ENCODE assay signal across 8 mouse cellular contexts in the genomic region with DNA sequence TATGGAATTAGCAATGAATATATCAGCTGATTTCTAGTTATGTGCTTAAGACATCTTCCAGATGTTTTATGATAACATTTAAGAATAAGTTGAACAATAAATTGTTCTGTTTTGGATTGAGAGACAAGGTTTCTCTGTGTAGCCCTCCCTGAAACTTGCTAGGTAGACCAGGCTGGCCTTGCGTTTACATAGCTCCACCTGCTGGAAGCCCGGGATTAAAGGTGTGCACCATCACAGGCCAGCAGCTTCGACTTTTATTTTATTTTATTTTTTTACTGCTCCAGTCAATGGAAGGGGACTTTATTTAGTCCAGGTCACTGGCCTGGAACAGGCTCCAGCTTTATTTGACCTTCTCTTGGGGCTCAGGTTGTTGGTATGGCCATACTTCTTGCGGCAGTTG. TPM values are rescaled to one million over a fixed set of nuclear protein-coding genes. Genes with fewer than 3 reads are reported as not detected.
A peak's percentile ranks its signal among the peaks of the same experiment; 100 is the strongest.
DNase-seq lines count a peak whose midpoint lies in the region; ATAC-seq and TF ChIP-seq lines count a peak whose summit lies in the region.

No protein-coding gene starts in this region.

- H3K9me3 ChIP-seq in liver, embryonic 12.5 days (replicated peaks), result no peaks in the 10 kb centered on the region

- H3K27ac ChIP-seq in cerebellum, adult 2 months (ENCODE audit: insufficient read depth, low read length), result no peak overlapping the region
- no peak overlapping the region for H3K27ac ChIP-seq in liver, adult 2 months (replicated peaks; ENCODE audit: insufficient read depth, low read depth, low read length)
- H3K27ac ChIP-seq in liver, embryonic 12.5 days, result no peak overlapping the region

- H3K27me3 ChIP-seq in cerebellum, adult 2 months (ENCODE audit: control insufficient read depth, insufficient read depth, low read length), result no peaks in the 10 kb centered on the region
- H3K27me3 ChIP-seq in liver, adult 2 months (ENCODE audit: control insufficient read depth, insufficient read depth, low read length), result no peaks in the 10 kb centered on the region
- 0 out of 2 replicates have a peak, but pooled peaks cover 18% of the 10 kb centered on the region for H3K27me3 ChIP-seq in liver, embryonic 12.5 days (replicated peaks)
- H3K27me3 ChIP-seq in Patski, result no peaks in the 10 kb centered on the region

- TF ChIP-seq CTCF in cerebellum, adult 2 months (IDR thresholded peaks at IDR 0.05; ENCODE audit: borderline replicate concordance, insufficient read depth, low read depth, low read length), result peak; percentile 65; the same call in 1 of the 2 replicates
- TF ChIP-seq CTCF in liver, adult 2 months (IDR thresholded peaks at IDR 0.05; ENCODE audit: low read depth, low read length), result peak; percentile 64
- TF ChIP-seq CTCF in Patski (IDR thresholded peaks at IDR 0.05), result peak; percentile 94

- WGBS in cerebellum, adult 2 months, result 42% methylated on average over 4 of the region's 4 CpGs
- 36% methylated on average over 4 of the region's 4 CpGs for WGBS in liver, adult 2 months
- 37% methylated on average over 4 of the region's 4 CpGs for WGBS in liver, embryonic 12.5 days (ENCODE audit: insufficient replicate concordance)

- CTCF ChIA-PET in Patski (lab: Charles Lee), result interaction anchor here (0.6 to 2.4 kb wide), 34 partner anchors 8 to 256 kb away, joined by 3 to 29 read pairs (median 4); a partner anchor contains a TSS

- peaks cover 7% of the 10 kb centered on the region; the same call in 1 of the 2 replicates for H3K4me1 ChIP-seq in cerebellum, adult 2 months (ENCODE audit: control insufficient read depth, insufficient read depth, low read length)
- no peaks in the 10 kb centered on the region for H3K4me1 ChIP-seq in liver, adult 2 months (ENCODE audit: control insufficient read depth, insufficient read depth, low read length)
- H3K4me1 ChIP-seq in liver, embryonic 12.5 days, result peaks cover 9% of the 10 kb centered on the region; the same call in 1 of the 2 replicates

- TF ChIP-seq POLR2A in cerebellum, adult 2 months (IDR thresholded peaks at IDR 0.05; ENCODE audit: borderline replicate concordance, insufficient read depth, low read length), result no peak
- no peak for TF ChIP-seq POLR2A in liver, adult 2 months (IDR thresholded peaks at IDR 0.05; ENCODE audit: extremely low read depth, insufficient read depth, low read length)

- H3K9ac ChIP-seq in liver, adult 2 months (ENCODE audit: low read depth, low read length), result no peak overlapping the region
- H3K9ac ChIP-seq in liver, embryonic 12.5 days, result no peak overlapping the region

- in situ Hi-C loops in Patski (cut with MboI; ENCODE audit: low pct_unique_long_range_greater_than_20kb), result loop anchor here (5.0 kb wide), 2 partner anchors 81 to 94 kb away; a partner anchor contains a TSS

- no peaks in the 10 kb centered on the region for H3K36me3 ChIP-seq in liver, adult 2 months (ENCODE audit: control insufficient read depth, insufficient read depth, low read length)
- H3K36me3 ChIP-seq in liver, embryonic 12.5 days, result no peaks in the 10 kb centered on the region

- ATAC-seq in liver, embryonic 12.5 days, result no peak
- ATAC-seq in Patski, result no peak

- no peaks in the 10 kb centered on the region for H3K79me2 ChIP-seq in liver, adult 2 months (ENCODE audit: control insufficient read depth, insufficient read depth, low read length)

- DNase-seq in cerebellum, adult 2 months, result peak in 1 of 2 experiments; percentile 48
- DNase-seq in cerebellum, adult 8-10 months, result no peak
- DNase-seq in liver, adult 2 months (ENCODE audit: extremely low read depth, low read depth, low spot score), result no peak
- no peak for DNase-seq in Patski (ENCODE audit: low read depth, low spot score)
- DNase-seq in lung, postnatal 36 days, result peak; percentile 53
- no peak for DNase-seq in heart, adult 8-10 months (ENCODE audit: low spot score)
- no peak for DNase-seq in frontal cortex, adult 2 months (ENCODE audit: extremely low spot score in 1 of 2, low spot score in 1 of 2)

- no peak overlapping the region for H3K4me2 ChIP-seq in liver, embryonic 12.5 days

- H3K4me3 ChIP-seq in cerebellum, adult 2 months (replicated peaks; ENCODE audit: insufficient read depth, low read depth, low read length), result no peak overlapping the region
- no peak overlapping the region for H3K4me3 ChIP-seq in liver, adult 2 months (ENCODE audit: insufficient read depth, low read depth, low read length)
- H3K4me3 ChIP-seq in liver, embryonic 12.5 days, result no peak overlapping the region

- POLR2A ChIA-PET in Patski (lab: Charles Lee), result interaction anchor here (0.5 to 0.6 kb wide), 2 partner anchors 83 to 588 kb away, joined by 3 to 6 read pairs; no protein-coding TSS in a partner anchor

RNA-seq across cellular contexts. Expression of a gene that starts 32.1 kb away (rescaled TPM):
- polyA plus RNA-seq in cerebellum, adult 2 months (2012; rRNA removed), result 155 and 160 TPM in 2 replicates
- total RNA-seq in liver, adult 2 months (2014; rRNA removed), result 5.2 and 6.8 TPM in 2 replicates
- polyA plus RNA-seq in liver, adult 2 months (2012; rRNA removed), result 4.6 and 8.0 TPM in 2 replicates
- 9.4 and 10.4 TPM in 2 replicates for polyA plus RNA-seq in liver, embryonic 12.5 days (2016; fragmentation: Nextera tagmentation; extraction: Ambion mirVana)
- polyA plus RNA-seq in Patski (2021), result 118 TPM
- total RNA-seq in heart, adult 8-10 months (2022), result 10 to 100 TPM; 55.7 to 68.3 (median 61.1) TPM
- polyA plus RNA-seq in frontal cortex, adult 2 months (2012; rRNA removed), result 131 and 156 TPM in 2 replicates

RNA-seq across cellular contexts. Expression of a gene that starts 34.6 kb away (rescaled TPM):
- 65.1 and 70.4 TPM in 2 replicates for polyA plus RNA-seq in cerebellum, adult 2 months (2012; rRNA removed)
- total RNA-seq in liver, adult 2 months (2014; rRNA removed), result 8.5 and 11.7 TPM in 2 replicates
- polyA plus RNA-seq in liver, adult 2 months (2012; rRNA removed), result 3.7 and 3.8 TPM in 2 replicates
- polyA plus RNA-seq in liver, embryonic 12.5 days (2016; fragmentation: Nextera tagmentation; extraction: Ambion mirVana), result 185 and 198 TPM in 2 replicates
- polyA plus RNA-seq in Patski (2021), result 224 TPM
- 10 to 100 TPM; 76.7 to 95.7 (median 82.9) TPM for total RNA-seq in heart, adult 8-10 months (2022)
- 117 and 123 TPM in 2 replicates for polyA plus RNA-seq in frontal cortex, adult 2 months (2012; rRNA removed)

RNA-seq across cellular contexts. Expression of a gene that starts 59.2 kb away (rescaled TPM):
- 49.8 and 63.2 TPM in 2 replicates for polyA plus RNA-seq in cerebellum, adult 2 months (2012; rRNA removed)
- total RNA-seq in liver, adult 2 months (2014; rRNA removed), result 24.5 and 35.6 TPM in 2 replicates
- polyA plus RNA-seq in liver, adult 2 months (2012; rRNA removed), result 47.9 and 56.8 TPM in 2 replicates
- 10.3 and 10.6 TPM in 2 replicates for polyA plus RNA-seq in liver, embryonic 12.5 days (2016; fragmentation: Nextera tagmentation; extraction: Ambion mirVana)
- polyA plus RNA-seq in Patski (2021), result 1.2 TPM
- total RNA-seq in heart, adult 8-10 months (2022), result 100 to 1,000 TPM; 170 to 196 (median 181) TPM
- polyA plus RNA-seq in frontal cortex, adult 2 months (2012; rRNA removed), result 12.8 and 14.6 TPM in 2 replicates

Comparison
In these comparisons a context has a peak if more than half of its experiments do, and no peak if none do; other contexts are left out.
1. RNA of a gene that starts 34.6 kb away (polyA plus RNA-seq): 224 TPM in Patski (single experiment), 185 to 198 TPM in liver, embryonic 12.5 days, 117 to 123 TPM in frontal cortex, adult 2 months and 65.1 to 70.4 TPM in cerebellum, adult 2 months; 3.7 to 3.8 TPM in liver, adult 2 months; every median in the first group is over 10 times any median in the second.
2. RNA of a gene that starts 32.1 kb away (polyA plus RNA-seq): 155 to 160 TPM in cerebellum, adult 2 months, 131 to 156 TPM in frontal cortex, adult 2 months and 118 TPM in Patski (single experiment); 9.4 to 10.4 TPM in liver, embryonic 12.5 days and 4.6 to 8.0 TPM in liver, adult 2 months; every median in the first group is over 10 times any median in the second.
3. Peak in every context shown above with its lines, with median percentiles within 50 percentile points of each other: CTCF ChIP-seq.